Mouse (Mus musculus) heart, postnatal 4 days (tissue): ENCODE data around the gene Frmpd4. TPM values are rescaled to one million over a fixed set of nuclear protein-coding genes. Genes with fewer than 3 reads are reported as not detected.

Source experiments
- DNase-seq: peaks from one replicate; pipeline ENCODE4 v3.0.0; 2021
- total RNA-seq, 2 experiments: library from RNA; stranded (reverse); gene quantifications; 2 replicates each; pipeline ENCODE4 v1.2.3; 2021

Frmpd4 gene
- not detected for total RNA-seq

DNA sequence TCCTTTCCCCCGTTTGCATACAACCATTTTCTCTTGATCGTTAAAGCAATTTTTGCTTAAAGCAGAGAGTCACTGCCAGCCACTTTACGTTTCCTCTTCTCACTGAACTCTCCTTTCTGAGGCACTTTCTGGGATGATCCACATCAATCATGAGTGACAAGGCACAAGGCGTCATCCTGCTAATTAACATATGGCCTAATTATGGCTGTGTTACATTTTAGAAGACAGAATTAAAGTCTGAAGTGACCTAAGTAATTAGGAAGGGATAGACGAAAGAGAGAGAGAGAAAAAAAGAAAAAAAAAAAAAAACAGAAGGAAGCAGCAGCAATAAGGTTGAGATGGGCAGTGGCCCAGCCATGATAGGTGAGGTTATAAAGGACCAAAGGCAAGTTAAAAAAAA is at the start of gene Frmpd4:
Gene Frmpd4, minus strand, starts transcription at position 101 of the 400 bp plus-strand sequence.
- DNase-seq: no peak

DNA sequence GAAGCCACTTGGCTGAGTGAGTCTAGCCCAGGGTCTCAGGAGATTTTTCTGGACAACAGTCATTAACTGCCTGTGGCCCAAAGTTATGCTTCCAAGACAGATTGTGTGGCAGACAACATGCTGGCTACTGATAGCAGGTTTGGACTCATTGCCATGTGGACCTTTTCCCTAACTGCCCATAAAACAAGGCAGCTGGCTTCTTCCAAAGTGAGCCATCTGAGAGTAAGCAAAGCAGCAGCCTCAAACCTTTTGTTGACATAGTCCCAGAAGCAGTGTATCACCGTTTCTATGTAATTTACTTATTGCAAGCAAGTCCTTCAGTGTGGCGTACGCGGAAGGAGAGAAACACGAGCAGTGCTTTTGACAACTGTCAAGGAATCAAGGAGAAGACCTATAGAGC is 18.2 kb upstream of the Frmpd4 start:
- no peak for DNase-seq

DNA sequence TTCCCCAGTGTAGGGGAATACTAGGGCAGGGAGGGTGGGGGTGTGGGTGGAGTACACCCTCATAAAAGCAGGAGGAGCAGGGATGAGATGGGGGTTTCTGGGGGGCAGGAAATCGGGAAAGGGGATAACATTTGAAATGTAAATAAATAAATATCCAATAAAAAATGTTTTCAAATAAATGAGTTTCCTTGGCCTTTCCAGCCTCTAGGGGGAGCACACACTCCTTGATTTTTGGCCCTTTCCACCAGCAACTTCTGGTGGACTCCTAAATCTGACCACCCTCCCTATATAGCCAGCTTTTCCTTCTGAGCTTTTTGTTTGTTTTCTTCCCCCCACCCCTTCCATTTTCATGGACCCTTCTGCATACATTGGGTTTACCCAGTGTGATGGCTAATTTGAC is 7.3 kb upstream of the Frmpd4 start:
- DNase-seq: no peak

DNA sequence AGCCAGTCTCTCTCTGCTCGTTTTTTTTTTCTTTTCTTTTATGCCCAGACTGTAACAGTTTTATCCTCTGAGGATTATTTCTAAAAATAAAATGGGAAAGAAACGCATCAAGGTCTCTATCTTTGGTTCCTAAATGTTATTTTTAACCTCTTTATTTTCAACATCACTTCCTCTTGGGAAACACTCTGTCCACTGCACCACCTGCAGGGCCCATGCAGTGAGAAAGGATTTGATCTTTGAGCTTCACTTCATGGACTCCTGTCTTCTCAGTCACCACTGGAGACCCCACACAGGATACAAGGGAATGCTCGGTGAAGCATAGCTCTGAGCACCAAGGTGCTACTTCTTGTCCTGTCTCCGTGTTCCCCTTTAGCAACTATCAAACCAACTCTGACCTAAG is 5.2 kb downstream of the Frmpd4 start:
- no peak for DNase-seq

DNA sequence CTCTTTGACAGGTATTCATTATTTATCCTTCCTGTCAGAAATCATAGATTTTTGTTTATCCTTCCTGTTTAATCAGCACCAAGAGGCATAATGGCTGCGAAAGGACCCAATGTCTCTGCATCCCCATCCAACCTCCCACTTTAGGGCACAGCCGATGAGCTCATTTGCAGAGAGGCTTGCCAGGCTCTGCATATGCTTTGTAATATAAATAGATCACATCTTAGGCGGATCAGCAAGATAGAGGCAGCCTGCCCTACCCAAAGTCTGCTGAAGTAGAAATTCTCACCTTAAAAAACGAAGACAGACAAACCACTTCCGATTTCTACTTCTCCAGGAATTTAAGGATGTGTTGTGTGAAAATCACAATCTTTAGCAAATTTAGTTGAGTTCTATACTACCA is 7.8 kb downstream of the Frmpd4 start:
- DNase-seq: no peak

DNA sequence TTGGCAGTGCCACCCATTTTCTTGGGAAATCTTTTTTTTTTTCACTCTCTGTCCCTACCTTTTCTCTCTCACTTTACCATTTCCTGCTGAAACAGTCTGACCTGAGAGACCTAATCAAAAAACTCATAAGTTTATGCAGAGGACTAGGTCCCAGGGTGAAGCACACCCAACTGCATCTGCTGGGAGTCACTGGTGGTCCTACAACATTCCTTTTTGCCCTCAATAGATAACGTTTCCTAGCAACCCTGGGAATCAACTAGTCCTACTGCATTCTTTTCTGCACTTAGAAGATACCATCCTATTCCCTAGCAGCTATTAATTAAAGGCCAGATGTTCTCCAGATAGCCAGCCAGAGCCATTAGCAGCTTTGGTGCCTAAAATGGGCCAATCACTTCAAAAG is 71.8 kb downstream of the Frmpd4 start:
- DNase-seq: no peak

DNA sequence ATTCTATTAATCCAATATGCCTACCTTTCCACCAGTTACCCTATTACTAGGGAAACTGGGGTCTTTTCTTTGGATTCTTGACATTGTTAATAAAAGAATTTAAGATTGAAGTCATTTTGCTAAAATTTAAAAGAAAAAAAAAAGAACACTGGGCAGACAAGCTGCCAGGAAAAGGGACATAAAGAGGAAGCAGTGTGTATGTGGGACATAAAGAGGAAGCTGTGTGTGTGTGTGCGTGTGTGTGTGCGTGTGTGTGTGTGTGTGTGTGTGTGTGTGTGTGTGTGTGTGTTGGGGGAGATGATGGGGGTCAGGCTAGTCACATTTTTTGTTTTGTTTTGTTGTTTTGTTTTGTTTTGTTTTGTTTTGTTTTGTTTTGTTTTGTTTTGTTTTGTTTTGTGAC is 121.8 kb downstream of the Frmpd4 start:
- no peak for DNase-seq

DNA sequence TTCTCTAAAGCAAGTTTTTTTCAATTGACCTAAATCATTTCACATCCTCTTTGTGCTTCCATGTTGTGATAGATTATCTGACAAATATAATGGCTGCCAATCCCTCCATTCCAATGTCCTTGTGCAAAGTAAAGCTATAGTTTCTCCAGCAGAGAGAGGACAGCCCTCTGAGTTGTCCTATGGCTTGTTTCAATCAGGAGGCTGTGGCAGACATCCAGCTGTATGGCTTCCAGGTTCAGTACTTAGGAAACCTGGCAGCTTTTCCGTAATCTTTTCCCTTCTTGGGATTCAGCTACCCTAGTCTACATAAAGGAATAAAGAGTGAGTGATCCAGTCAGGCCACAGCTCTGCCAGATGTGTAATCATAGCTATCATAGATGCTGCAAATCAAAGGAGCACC is 145.8 kb downstream of the Frmpd4 start:
- no peak for DNase-seq

DNA sequence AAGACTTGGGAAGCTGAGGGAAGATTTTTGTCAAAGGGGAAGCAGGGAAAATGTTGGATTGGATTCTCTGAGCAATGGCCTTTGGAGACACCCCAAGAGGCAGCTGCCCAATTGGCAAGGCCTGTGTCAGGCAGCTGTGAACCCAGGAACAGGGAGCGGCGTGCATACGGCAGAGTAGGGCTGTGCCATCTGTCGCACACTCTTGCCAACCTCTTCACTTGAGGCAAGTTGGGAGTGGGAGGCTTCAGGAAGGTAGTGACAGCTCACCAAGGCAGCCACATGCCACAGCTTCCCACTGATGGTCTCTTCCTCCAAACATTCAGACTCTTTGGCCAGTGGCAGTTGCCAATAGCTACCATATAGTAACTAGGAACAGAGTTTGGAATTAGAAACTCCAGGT is 147.2 kb downstream of the Frmpd4 start:
- no peak for DNase-seq

DNA sequence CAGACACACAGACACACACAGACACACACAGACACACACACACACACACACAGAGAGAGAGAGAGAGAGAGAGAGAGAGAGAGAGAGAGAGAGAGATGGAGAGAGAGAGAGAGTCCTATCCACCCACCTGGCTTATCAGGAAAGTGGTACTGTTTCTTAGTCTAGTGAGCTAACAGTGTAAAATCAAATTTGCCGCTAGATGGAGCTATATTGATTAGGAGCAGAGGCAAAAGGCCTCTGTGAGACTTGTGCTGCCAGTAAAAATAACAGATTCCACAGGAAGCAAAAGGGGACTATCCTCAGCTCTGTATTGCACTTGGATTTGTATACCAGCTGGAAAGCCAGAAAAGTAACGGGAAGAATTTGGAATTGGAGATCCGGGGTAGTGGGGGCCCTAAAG is 161.6 kb downstream of the Frmpd4 start:
- DNase-seq: no peak

DNA sequence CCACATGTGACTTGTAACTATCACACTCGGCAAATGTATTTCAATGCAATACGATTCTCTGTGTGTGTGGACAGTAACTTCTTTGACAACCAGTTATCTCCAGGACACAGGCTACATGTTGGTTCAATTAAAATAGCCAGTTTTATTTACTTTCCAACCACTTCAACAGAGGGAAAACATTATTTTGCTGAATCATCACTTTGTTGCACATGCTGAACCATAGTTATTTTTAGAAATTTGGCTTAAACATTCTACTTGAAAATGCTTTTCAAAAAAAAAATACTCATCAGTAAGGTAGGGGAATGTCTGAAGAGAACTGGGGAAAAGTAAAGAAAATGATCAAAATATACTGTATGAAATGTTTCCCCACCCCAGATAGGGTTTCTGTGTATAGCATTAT is 173.5 kb downstream of the Frmpd4 start:
- DNase-seq: no peak

DNA sequence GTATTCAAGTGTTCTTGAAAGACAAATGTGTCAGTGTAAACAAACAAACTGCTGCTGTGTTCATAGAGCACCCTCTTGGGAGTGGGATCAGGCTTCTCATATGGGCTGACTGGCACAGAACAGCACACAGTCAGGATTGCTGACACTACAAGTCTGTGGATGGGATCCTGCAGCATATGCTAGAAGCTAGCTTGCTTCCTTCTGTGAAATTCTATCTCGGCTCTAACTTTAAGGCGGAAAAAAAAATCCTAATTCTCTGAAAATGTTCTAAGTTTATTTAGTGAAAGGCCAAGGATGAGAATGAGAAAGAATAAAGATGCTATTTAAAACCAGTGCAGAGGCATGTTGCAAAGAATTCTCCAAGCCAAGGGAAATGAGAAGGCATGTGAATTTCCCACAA is 226.6 kb downstream of the Frmpd4 start:
- no peak for DNase-seq

DNA sequence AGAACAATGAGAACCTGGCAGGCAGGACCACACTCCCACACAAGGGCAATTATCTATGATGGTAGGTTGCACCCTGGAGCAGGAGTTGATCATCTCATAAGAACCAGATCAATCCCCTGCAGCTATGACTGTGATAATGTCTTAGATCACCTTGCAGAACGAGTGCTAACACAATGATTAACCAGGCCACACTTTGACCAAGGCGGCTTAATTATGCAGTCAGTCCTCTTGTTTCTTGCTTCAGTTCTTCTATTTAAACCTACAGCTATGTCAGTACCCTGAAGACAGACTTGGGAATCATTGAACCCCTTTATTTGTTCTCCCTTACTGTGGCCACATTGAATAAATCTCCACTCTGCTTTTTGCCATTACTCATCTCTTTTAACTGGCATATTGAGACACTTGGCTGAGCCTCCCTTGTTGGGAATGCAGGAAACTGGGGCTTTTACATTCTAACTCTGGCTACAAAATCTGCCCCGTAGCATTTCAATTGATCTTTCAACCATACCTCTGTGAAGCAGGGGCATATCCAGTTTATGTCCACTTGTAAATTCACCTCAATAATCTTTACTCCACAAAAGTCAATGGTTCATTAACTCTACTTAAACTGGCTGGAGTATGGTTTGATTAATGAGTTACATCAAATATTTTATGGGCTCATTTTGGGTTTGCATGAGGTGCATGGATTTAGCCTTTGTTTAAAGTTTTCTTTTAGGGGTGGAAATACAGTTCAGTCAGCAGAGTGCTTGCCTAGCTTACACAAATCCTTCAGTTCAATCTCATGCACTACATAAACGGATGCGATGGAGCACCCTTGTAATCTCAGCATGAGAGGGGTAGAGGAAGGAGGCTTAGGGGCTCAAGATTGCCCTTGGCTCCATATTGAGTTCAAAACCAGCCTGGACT is 227.5 kb downstream of the Frmpd4 start:
- DNase-seq: no peak

DNA sequence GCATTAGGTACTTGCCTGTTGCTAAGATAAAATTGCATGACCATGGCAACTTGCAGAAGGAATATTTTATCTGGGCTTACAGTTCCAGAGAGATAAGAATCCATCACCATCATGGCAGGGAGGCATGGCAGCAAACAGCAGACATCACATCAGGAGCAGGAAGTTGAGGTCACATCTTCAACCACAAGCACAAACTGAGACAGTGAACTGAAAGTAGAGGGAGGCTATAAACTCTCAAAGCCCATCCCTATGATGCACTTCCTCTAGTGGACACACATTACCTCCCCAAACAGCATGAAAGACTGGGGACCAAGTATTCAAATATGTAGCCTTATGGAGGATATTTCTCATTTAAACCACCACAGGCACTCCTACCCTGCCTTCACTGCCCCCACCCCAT is 238.8 kb downstream of the Frmpd4 start:
- no peak for DNase-seq

DNA sequence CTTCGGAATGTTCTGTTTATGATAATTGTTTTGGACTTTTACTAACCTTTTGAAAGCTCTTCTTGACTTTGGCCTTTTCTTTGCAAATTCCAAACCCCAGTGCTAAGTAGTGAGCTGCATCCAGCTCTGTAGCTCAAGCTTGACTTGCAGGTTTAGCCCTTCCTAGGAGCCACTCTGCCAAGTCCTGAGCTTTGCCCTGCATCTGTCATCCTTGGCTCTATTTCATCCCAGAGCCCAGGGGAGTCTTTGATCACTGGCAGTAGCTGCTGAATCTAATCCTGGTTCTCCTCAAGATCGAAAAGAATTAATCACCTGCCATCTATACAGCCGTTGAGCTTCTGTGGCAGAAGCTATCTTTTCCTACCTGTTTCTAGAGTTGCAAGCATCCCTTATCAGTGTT is 251.9 kb downstream of the Frmpd4 start:
- DNase-seq: no peak

DNA sequence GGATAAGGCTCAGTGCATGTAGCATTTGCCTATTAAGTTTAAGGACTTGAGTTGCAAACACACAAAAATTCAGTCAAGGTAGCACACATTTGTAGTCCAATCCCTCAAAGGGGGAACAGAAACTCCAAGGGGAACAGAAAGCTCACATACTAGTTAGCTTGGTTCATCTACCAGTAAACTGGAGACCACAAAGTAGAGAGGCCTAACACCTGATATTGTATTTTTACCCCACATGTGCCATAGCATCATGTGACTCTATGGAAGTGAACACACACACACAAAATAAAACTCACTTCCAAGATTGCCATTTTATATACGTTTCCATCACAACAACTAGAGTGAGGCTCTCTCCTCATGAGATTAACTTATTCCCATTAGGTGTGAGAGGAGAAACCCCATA is 264.9 kb downstream of the Frmpd4 start:
- no peak for DNase-seq

DNA sequence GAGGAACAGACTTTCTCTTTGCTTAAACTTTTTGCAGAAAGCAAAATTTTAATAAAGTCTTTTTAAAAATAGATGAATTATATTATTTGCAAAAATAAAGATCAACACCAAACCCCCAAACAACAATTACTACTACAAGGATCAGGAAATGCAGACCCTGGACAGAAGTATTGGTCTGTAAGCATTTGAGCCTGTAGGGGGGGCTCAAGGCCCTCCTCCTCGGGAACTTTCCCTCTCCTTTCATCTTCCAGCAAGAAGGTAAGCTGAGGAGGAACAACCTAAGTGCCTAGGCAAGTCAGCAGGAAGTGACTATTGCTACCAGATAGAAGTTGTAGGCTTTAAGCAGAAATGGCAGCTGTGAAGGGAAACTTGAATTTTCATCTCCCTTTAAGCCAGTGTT is 266.9 kb downstream of the Frmpd4 start:
- no peak for DNase-seq

DNA sequence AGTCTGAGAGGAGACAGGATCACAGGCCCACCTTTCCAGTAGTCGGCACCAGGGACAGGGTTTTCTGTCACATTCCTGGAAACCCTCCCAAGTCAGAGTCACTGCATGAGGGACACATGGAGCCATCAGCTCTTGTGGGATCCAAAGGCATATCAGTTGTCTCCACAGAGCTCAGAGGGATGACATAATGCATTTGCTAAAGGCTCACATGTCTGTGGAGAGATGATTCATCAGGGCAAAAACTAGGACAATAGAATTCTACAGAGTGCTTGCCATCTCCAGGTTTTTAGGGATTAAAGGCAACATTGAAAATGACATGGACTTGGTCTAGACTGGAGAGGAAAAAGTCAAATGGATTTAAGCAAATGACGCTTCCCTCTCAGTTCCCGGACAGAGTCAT is 284.5 kb downstream of the Frmpd4 start:
- no peak for DNase-seq

DNA sequence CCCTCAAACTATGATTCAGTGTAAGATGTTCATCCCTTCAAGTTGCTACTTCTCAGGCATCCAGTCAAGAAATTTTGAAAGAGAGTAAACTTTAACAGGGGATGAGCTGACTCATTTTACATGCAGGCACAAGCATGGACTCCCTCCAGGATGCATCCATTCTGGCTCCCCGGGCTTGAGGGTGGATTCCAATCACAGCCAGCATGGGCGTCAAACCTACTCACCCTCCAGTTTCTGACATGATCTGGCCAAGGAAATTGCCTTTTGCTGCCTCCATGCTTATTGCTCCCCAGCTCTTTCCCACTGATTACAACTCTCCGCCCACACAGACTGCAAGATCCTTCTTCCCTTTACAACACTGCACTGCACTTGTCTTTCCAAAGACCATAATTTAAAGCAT is 370.0 kb downstream of the Frmpd4 start:
- DNase-seq: no peak

DNA sequence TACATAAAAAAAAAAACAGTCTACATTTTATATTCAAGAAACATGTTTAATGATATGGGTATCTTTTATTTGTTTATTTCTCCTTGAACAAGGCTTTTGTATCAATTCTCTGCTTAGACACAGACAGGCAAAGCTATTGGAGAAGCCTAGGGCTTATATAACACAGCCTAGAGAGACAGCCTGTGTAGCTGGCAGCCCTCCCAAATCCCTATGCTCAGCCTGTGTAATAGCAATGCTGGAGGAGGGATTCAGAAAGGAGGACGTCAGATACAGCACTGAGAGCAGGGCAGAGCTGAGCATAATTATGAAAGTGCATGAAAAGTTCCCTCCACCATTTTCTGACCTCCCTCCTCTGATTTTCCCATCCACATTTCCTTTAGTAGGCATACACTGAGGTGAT is 385.1 kb downstream of the Frmpd4 start:
- no peak for DNase-seq

DNA sequence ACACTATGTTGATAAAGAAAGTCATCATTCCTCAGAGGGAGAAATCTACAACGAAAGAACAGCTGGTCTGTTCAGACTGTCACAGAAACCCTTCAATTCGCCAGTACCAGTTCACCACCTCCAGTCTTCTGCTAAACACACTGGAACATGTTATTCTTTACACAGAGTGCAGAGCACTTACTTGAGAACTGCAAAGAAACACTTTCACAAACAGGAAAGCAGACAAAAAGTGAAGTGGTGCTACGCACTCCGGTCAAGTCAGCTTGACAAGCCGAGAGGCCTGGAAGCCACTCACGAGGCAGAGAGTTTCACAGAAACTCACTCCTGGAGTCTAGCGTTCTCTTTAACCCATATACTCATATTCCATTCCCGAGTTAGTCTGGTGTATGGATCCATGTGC is 387.5 kb downstream of the Frmpd4 start:
- no peak for DNase-seq

DNA sequence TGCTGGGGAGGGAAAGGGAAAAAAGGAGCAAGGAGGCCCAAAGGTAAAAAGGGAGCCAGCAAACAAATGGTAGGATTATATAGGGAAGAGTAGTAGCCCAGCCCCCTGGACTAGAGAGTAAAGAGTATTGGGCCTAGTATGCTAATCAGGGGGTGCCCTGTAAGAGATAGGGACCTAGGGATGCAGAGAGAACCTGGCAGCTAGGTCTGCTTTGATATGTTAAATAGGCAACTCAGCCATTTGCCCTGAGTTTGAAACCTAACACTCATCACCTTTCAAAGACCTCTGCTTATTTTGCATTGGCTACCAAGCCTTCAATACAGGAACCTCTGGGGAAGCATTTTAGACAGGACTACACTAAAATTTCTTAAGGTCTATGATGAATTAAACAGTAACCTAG is 414.0 kb downstream of the Frmpd4 start:
- no peak for DNase-seq

DNA sequence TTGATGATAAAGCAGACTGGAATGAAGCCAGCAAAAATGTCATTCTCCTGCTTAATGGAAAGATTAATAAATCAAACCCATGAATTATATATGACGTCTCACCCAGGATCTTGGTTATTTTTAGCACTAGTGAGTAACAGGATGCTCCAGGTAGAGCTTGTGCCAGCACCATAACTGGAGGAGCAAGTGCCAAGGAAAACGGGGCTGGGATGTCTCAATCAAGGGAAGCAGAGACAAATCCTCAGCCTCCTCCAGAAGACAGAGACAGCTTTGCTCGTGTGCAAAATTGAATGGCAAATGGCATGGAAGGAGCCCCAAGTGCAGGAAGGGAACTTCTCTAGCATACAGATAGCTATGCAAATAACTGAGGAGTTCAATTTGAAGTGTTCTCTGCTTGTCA is 418.2 kb downstream of the Frmpd4 start:
- no peak for DNase-seq

DNA sequence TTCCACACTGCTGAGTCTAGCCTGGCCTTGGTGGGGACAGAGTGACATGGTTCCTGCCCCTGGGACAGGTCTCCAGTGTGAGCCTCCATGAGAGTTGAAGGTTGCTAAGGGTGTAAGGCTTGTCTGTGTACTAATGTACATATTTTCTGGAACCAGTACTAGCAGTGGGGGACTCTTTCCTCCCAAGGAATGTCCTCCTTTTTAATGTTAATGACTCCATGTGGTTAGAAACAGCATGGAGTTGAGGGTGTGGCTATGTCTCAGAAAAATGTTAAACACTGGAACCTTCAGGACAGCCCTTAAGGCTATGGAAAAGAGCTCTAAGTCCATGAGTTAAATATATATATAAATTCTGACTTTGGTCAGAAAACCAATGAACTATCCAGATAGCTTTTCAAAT is 436.0 kb downstream of the Frmpd4 start:
- no peak for DNase-seq

DNA sequence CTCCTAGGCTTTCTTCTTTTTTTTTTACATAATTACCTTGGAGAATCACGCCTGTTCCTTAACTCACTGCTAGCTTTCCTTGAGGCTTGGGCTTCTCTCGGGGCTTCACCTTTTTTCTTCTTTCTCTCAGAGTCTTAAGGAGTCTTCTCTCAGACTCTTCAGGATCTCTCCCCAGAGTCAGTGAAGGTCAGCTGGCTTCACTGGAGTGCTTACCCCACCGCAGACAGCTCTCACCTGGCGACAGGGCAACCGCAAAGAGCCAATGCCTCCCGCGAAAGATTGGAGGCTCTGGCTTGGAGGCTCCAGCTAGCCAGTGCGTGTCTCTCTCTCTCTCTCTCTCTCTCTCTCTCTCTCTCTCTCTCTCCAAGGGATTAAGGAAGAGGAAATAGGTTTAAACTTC is 453.0 kb downstream of the Frmpd4 start:
- no peak for DNase-seq
